In the genomic region with DNA sequence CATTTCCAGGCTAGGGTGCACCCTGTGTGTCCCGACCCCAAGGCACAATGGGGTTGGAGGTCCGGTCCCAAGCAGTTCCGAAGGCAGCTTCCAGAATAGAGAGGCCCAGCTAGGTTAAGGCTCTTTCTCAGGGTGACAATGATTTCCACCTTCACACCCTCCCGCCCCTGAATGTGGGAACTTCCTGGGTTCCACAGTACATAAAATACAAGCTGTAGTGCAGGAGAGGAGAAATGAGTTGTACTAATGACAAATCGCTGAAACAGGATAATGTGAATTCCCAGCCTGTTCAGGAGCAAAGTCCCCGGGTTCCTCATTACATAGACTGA, we compare ENCODE assay signal across 11 mouse cellular contexts. TPM values are rescaled to one million over a fixed set of nuclear protein-coding genes. Genes with fewer than 3 reads are reported as not detected.
DNase-seq lines count a peak whose midpoint lies in the region; ATAC-seq and TF ChIP-seq lines count a peak whose summit lies in the region.
"Had no signal": no experiment of that assay in that cellular context is flagged by ENCODE, and none has a peak within 500 bp of the region (broad histone marks: within the 10 kb centered on the region; RNA-seq: fewer than 3 reads in every experiment).

No protein-coding gene starts in this region.

- H3K9me3 ChIP-seq in heart, embryonic 13.5 days: no peaks in the 10 kb centered on the region
- H3K9me3 ChIP-seq in forebrain, embryonic 10.5 days: no peaks in the 10 kb centered on the region
- no peaks in the 10 kb centered on the region for H3K9me3 ChIP-seq in hindbrain, postnatal 0 days (ENCODE audit: low read length)
- H3K9me3 ChIP-seq in neural tube, embryonic 12.5 days: no peaks in the 10 kb centered on the region

- TF ChIP-seq EP300 in heart, adult 2 months (IDR thresholded peaks at IDR 0.05; ENCODE audit: insufficient read depth, low read depth, low read length): no peak

- no peak for TF ChIP-seq CTCF in heart, adult 2 months (IDR thresholded peaks at IDR 0.05)
- no peak for TF ChIP-seq CTCF in hindbrain, postnatal 0 days (IDR thresholded peaks at IDR 0.05; ENCODE audit: low read depth)

- 72% methylated on average over 6 of the region's 6 CpGs for WGBS in heart, embryonic 13.5 days
- WGBS in heart, adult 2 months: 89% methylated on average over 6 of the region's 6 CpGs
- WGBS in forebrain, embryonic 10.5 days: 18% methylated on average over 6 of the region's 6 CpGs
- WGBS in hindbrain, postnatal 0 days: 31% methylated on average over 6 of the region's 6 CpGs
- WGBS in neural tube, embryonic 12.5 days: 13% methylated on average over 6 of the region's 6 CpGs

- peak overlapping the region; percentile 80; the same call in 1 of the 2 replicates for H3K27ac ChIP-seq in heart, embryonic 13.5 days (replicated peaks)
- no peak overlapping the region for H3K27ac ChIP-seq in heart, adult 2 months
- peak overlapping the region; percentile 83 for H3K27ac ChIP-seq in forebrain, embryonic 10.5 days
- 0 out of 2 replicates have a peak overlapping the region, but pooled peaks have one; percentile 32 for H3K27ac ChIP-seq in hindbrain, postnatal 0 days
- peak overlapping the region; percentile 81 for H3K27ac ChIP-seq in neural tube, embryonic 12.5 days
- H3K27ac ChIP-seq: liver, embryonic 14.5 days had no signal

- no peaks in the 10 kb centered on the region for H3K27me3 ChIP-seq in heart, embryonic 13.5 days (replicated peaks)
- no peaks in the 10 kb centered on the region for H3K27me3 ChIP-seq in heart, adult 2 months (ENCODE audit: control insufficient read depth, insufficient read depth, low read length)
- H3K27me3 ChIP-seq in forebrain, embryonic 10.5 days (ENCODE audit: poor library complexity, severe bottlenecking): peaks cover 42% of the 10 kb centered on the region
- H3K27me3 ChIP-seq in hindbrain, postnatal 0 days (ENCODE audit: insufficient read depth, low read length): no peaks in the 10 kb centered on the region
- H3K27me3 ChIP-seq in neural tube, embryonic 12.5 days (replicated peaks): no peaks in the 10 kb centered on the region

- peaks cover 50% of the 10 kb centered on the region for H3K4me1 ChIP-seq in heart, embryonic 13.5 days
- peaks cover 6% of the 10 kb centered on the region for H3K4me1 ChIP-seq in heart, adult 2 months (ENCODE audit: control insufficient read depth, insufficient read depth, low read length)
- H3K4me1 ChIP-seq in forebrain, embryonic 10.5 days: peaks cover 52% of the 10 kb centered on the region
- H3K4me1 ChIP-seq in hindbrain, postnatal 0 days (ENCODE audit: insufficient read depth, low read length): no peaks in the 10 kb centered on the region; the same call in 1 of the 2 replicates
- H3K4me1 ChIP-seq in neural tube, embryonic 12.5 days: peaks cover 39% of the 10 kb centered on the region

- no peak for ATAC-seq in heart, embryonic 13.5 days (ENCODE audit: extremely low read depth, insufficient number of reproducible peaks, low FRiP score, low TSS enrichment)
- ATAC-seq in hindbrain, postnatal 0 days: 0 out of 2 replicates have a peak, but pooled peaks have one; percentile 13
- peak; percentile 37 for ATAC-seq in neural tube, embryonic 12.5 days (ENCODE audit: low FRiP score, low read depth)
- ATAC-seq in activated CD4-positive, CD25-positive, alpha-beta regulatory T cell, adult 4 months: no peak

- intact Hi-C loops in heart, adult 2 months (cut with DNase I): no loop called here

- DNase-seq in heart, adult 2 months: no peak
- peak; percentile 55 for DNase-seq in forebrain, embryonic 10.5 days (ENCODE audit: extremely low spot score, low spot score)
- DNase-seq in hindbrain, postnatal 0 days (ENCODE audit: low spot score): no peak
- no peak for DNase-seq in cerebellum, postnatal 14 days
- no peak for DNase-seq in lung, postnatal 25 days (ENCODE audit: low spot score)
- DNase-seq: right cerebral cortex, adult 18-20 months had no signal

- H3K4me3 ChIP-seq in heart, embryonic 13.5 days: no peak overlapping the region
- no peak overlapping the region for H3K4me3 ChIP-seq in heart, adult 2 months
- peak overlapping the region; percentile 38 for H3K4me3 ChIP-seq in forebrain, embryonic 10.5 days
- no peak overlapping the region for H3K4me3 ChIP-seq in hindbrain, postnatal 0 days (ENCODE audit: low read length)
- no peak overlapping the region for H3K4me3 ChIP-seq in neural tube, embryonic 12.5 days

- H3K4me2 ChIP-seq in heart, embryonic 13.5 days: no peak overlapping the region
- no peak overlapping the region for H3K4me2 ChIP-seq in hindbrain, postnatal 0 days (ENCODE audit: low read depth, low read length)
- H3K4me2 ChIP-seq in neural tube, embryonic 12.5 days (replicated peaks): peak overlapping the region; percentile 49; the same call in 1 of the 2 replicates

- no peak for TF ChIP-seq POLR2A in heart, adult 2 months (IDR thresholded peaks at IDR 0.05; ENCODE audit: insufficient read depth, low read depth, low read length)

- H3K9ac ChIP-seq in heart, embryonic 13.5 days: no peak overlapping the region
- no peak overlapping the region for H3K9ac ChIP-seq in heart, adult 2 months (ENCODE audit: low read depth, low read length)
- no peak overlapping the region for H3K9ac ChIP-seq in hindbrain, postnatal 0 days (replicated peaks; ENCODE audit: low read length)
- H3K9ac ChIP-seq in neural tube, embryonic 12.5 days: peak overlapping the region; percentile 26
- H3K9ac ChIP-seq: liver, embryonic 14.5 days had no signal

- no peaks in the 10 kb centered on the region; the same call in 1 of the 2 replicates for H3K79me2 ChIP-seq in heart, adult 2 months (replicated peaks; ENCODE audit: control insufficient read depth, insufficient read depth, low read length)

- H3K36me3 ChIP-seq in heart, embryonic 13.5 days: peaks cover 56% of the 10 kb centered on the region
- peaks cover 13% of the 10 kb centered on the region for H3K36me3 ChIP-seq in heart, adult 2 months (ENCODE audit: control insufficient read depth, insufficient read depth, low read length)
- H3K36me3 ChIP-seq in forebrain, embryonic 10.5 days (replicated peaks): peaks cover 23% of the 10 kb centered on the region
- no peaks in the 10 kb centered on the region for H3K36me3 ChIP-seq in hindbrain, postnatal 0 days (ENCODE audit: insufficient read depth, low read length)
- peaks cover 9% of the 10 kb centered on the region; the same call in 1 of the 2 replicates for H3K36me3 ChIP-seq in neural tube, embryonic 12.5 days

RNA-seq across cellular contexts. Expression of a gene that starts 46.2 kb away (rescaled TPM):
- 30.1 and 32.0 TPM in 2 replicates for polyA plus RNA-seq in heart, embryonic 13.5 days (2015; fragmentation: Nextera tagmentation; extraction: Ambion mirVana)
- 10 to 100 TPM; 24.9 to 30.4 TPM for total RNA-seq in heart, adult 2 months (2021)
- polyA plus RNA-seq in heart, adult 2 months (2012; rRNA removed): 16.9 and 22.4 TPM in 2 replicates
- polyA plus RNA-seq in forebrain, embryonic 10.5 days (2016; fragmentation: Nextera tagmentation; extraction: Ambion mirVana): 32.5 TPM in 2 replicates
- 132 and 133 TPM in 2 replicates for total RNA-seq in hindbrain, postnatal 0 days (2014; rRNA removed)
- 94.4 and 105 TPM in 2 replicates for polyA plus RNA-seq in hindbrain, postnatal 0 days (2015; fragmentation: Nextera tagmentation; extraction: Ambion mirVana)
- 108 and 120 TPM in 2 replicates for polyA plus RNA-seq in neural tube, embryonic 12.5 days (2016; fragmentation: Nextera tagmentation; extraction: Ambion mirVana)
- under 1 TPM in 1 of 2 experiments, not detected in 1; 0.26 TPM for polyA plus RNA-seq in activated CD4-positive, CD25-positive, alpha-beta regulatory T cell, adult 4 months (2017; shearing (Covaris generic))
- total RNA-seq: common myeloid progenitor, adult 5-6 weeks had no signal

Comparison
In these comparisons a context has a peak if more than half of its experiments do, and no peak if none do; other contexts are left out.
1. ATAC-seq: peak in hindbrain, postnatal 0 days (single experiment) and neural tube, embryonic 12.5 days (single experiment); none in heart, embryonic 13.5 days (single experiment) and activated CD4-positive, CD25-positive, alpha-beta regulatory T cell, adult 4 months (single experiment).
2. RNA of a gene that starts 46.2 kb away (polyA plus RNA-seq): 108 to 120 TPM in neural tube, embryonic 12.5 days, 94.4 to 105 TPM in hindbrain, postnatal 0 days, 32.5 TPM in forebrain, embryonic 10.5 days, 30.1 to 32.0 TPM in heart, embryonic 13.5 days and 16.9 to 22.4 TPM in heart, adult 2 months; 0.26 TPM in activated CD4-positive, CD25-positive, alpha-beta regulatory T cell, adult 4 months; every median in the first group is over 10 times any median in the second.